Mouse (Mus musculus): ENCODE results near the gene Lck. TPM values are rescaled to one million over a fixed set of nuclear protein-coding genes. Genes with fewer than 3 reads are reported as not detected.

Lck gene
- polyA plus RNA-seq (2011; ENCODE audit: insufficient read depth, insufficient read length, low replicate concordance, missing spikeins): 10.2 and 17.8 TPM in 2 replicates

- Histone ChIP-seq H3K4me1 (ENCODE audit: control insufficient read depth, insufficient read depth, low read length) (peaks cover 4% of the 10 kb centered on the region; the same call in 1 of the 2 replicates), H3K27ac (ENCODE audit: control insufficient read depth, insufficient read depth, low read depth, low read length, poor library complexity) (peak within 1 kb of the TSS; percentile 44; the same call in 1 of the 2 replicates), H3K4me3 (replicated peaks; ENCODE audit: control insufficient read depth, low read depth, low read length) (peak within 1 kb of the TSS; percentile 12)
- 16% methylated on average over 8 of the region's 8 CpGs for WGBS
- TF ChIP-seq CTCF (IDR thresholded peaks at IDR 0.05; ENCODE audit: control insufficient read depth, insufficient read depth, low read length) (no peak), POLR2A (IDR thresholded peaks at IDR 0.05; ENCODE audit: borderline replicate concordance, control insufficient read depth, low read depth, low read length) (peak; percentile 42; the same call in 1 of the 2 replicates)
Observed at GRCm38 (mm10) chr4:129573430-129573829, at the start of gene Lck. Gene Lck (minus strand): TSS chr4:129573641.

DNA sequence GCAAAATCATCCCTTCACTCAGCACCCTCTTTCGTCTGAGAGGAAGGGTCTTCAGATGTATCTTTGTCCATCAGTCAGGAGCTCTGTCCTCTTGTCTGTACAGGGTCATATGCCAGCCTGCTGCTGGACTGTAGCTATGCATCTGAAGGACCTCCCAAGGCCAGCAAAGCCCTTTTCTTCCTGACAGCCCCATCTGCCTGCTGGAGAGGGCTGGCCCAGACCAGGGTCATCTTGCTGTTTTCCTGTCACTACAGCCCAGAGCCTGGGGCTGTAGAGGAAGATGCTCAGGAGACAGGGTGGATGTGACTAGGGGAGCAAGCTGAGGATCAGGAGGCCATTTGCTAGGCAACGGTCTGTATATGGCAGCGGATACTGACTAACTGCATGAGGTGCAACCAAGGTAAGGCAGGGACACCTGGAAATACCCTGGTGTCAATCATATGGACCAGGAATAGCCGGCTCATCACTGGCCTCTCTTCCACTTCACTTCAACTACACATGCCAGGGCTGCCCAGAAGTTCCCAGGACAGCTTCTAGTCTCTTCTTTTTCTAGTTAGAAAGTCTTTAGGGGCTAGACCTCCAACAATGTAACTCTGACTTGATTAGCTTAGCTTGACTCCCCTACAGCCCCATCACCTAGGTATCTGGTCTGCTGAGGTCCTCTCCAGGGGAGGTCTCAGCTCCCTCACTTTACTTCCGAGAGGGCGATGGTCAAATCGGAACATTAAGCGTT is 49.5 kb upstream of the Lck start:
- no peak for TF ChIP-seq POLR2A (IDR thresholded peaks at IDR 0.05; ENCODE audit: borderline replicate concordance, control insufficient read depth, low read depth, low read length)
- no peak for TF ChIP-seq CTCF (IDR thresholded peaks at IDR 0.05; ENCODE audit: control insufficient read depth, insufficient read depth, low read length)
- Histone ChIP-seq H3K27ac (ENCODE audit: control insufficient read depth, insufficient read depth, low read depth, low read length, poor library complexity) (no peak overlapping the region), H3K4me3 (replicated peaks; ENCODE audit: control insufficient read depth, low read depth, low read length) (peak overlapping the region; percentile 78), H3K4me1 (ENCODE audit: control insufficient read depth, insufficient read depth, low read length) (peaks cover 5% of the 10 kb centered on the region; the same call in 1 of the 2 replicates)
- 22% methylated on average over 8 of the region's 8 CpGs for WGBS

GRCm38 (mm10) chr4:129622120-129622802 is 48.8 kb upstream of the Lck start:
- no peak overlapping the region for H3K27ac ChIP-seq (ENCODE audit: control insufficient read depth, insufficient read depth, low read depth, low read length, poor library complexity)
- WGBS: 81% methylated on average over 11 of the region's 11 CpGs
- no peak overlapping the region for H3K4me3 ChIP-seq (replicated peaks; ENCODE audit: control insufficient read depth, low read depth, low read length)
- TF ChIP-seq POLR2A (IDR thresholded peaks at IDR 0.05; ENCODE audit: borderline replicate concordance, control insufficient read depth, low read depth, low read length): no peak
- no peak for TF ChIP-seq CTCF (IDR thresholded peaks at IDR 0.05; ENCODE audit: control insufficient read depth, insufficient read depth, low read length)
- peaks cover 5% of the 10 kb centered on the region; the same call in 1 of the 2 replicates for H3K4me1 ChIP-seq (ENCODE audit: control insufficient read depth, insufficient read depth, low read length)

- no peak overlapping the region for H3K4me3 ChIP-seq (replicated peaks; ENCODE audit: control insufficient read depth, low read depth, low read length)
- H3K4me1 ChIP-seq (ENCODE audit: control insufficient read depth, insufficient read depth, low read length): peaks cover 5% of the 10 kb centered on the region; the same call in 1 of the 2 replicates
- no peak overlapping the region for H3K27ac ChIP-seq (ENCODE audit: control insufficient read depth, insufficient read depth, low read depth, low read length, poor library complexity)
- TF ChIP-seq POLR2A (IDR thresholded peaks at IDR 0.05; ENCODE audit: borderline replicate concordance, control insufficient read depth, low read depth, low read length) (no peak), CTCF (IDR thresholded peaks at IDR 0.05; ENCODE audit: control insufficient read depth, insufficient read depth, low read length) (no peak)
- WGBS: 79% methylated on average over 8 of the region's 8 CpGs
Observed at GRCm38 (mm10) chr4:129621283-129621841, 47.9 kb upstream of the Lck start.

DNA sequence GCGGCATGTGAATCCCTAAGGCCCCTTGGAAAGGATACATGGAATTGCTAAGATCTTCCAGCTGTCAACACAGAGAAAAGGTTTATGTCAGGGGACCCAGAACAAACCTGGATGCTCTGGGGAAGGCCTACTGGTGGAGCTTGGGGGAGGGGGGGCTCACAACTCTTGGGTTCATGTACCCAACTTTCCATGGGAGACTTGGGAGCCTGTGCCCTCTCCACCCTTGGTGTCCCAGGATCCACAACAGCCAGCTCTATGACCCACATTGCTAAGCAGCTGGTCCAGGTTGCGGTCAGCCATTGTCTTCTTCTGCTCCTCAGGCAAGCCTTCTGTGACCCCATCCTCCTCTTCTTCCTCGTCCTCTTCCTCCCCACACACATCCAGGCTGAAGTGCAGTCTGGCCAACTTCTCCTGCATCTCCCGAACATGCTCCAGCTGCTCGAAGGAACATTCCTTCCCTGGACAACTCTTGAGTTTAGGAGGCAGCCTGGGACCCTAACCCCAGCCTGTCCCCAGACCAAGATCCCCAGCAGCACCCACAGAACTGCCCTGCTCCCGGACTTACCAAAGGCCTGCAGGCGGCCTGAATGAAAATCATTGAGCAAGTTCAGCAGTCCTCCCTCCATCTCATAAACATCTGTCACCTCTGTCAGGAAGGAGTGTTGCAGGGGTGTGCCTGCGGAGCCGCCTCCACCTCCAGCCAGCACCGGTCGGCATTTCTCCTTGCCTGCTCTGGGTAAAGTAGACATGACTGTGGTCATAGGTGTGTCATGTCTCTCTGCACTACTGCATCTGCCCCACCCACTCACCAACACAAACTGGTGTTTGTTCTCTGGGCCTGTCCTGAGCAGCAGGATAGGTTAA is 47.2 kb upstream of the Lck start:
- Histone ChIP-seq H3K27ac (ENCODE audit: control insufficient read depth, insufficient read depth, low read depth, low read length, poor library complexity) (no peak overlapping the region), H3K4me1 (ENCODE audit: control insufficient read depth, insufficient read depth, low read length) (peaks cover 5% of the 10 kb centered on the region; the same call in 1 of the 2 replicates), H3K4me3 (replicated peaks; ENCODE audit: control insufficient read depth, low read depth, low read length) (no peak overlapping the region)
- WGBS: 83% methylated on average over 11 of the region's 11 CpGs
- TF ChIP-seq CTCF (IDR thresholded peaks at IDR 0.05; ENCODE audit: control insufficient read depth, insufficient read depth, low read length): no peak
- no peak for TF ChIP-seq POLR2A (IDR thresholded peaks at IDR 0.05; ENCODE audit: borderline replicate concordance, control insufficient read depth, low read depth, low read length)

GRCm38 (mm10) chr4:129618786-129619691 is 45.6 kb upstream of the Lck start, which contains the start of gene Iqcc:
Gene Iqcc (minus strand): TSS chr4:129619099.
- 3% methylated on average over 44 of the region's 44 CpGs for WGBS
- Histone ChIP-seq H3K4me1 (ENCODE audit: control insufficient read depth, insufficient read depth, low read length) (peaks cover 5% of the 10 kb centered on the region; the same call in 1 of the 2 replicates), H3K4me3 (replicated peaks; ENCODE audit: control insufficient read depth, low read depth, low read length) (peak within 1 kb of the TSS; percentile 78), H3K27ac (ENCODE audit: control insufficient read depth, insufficient read depth, low read depth, low read length, poor library complexity) (peak within 1 kb of the TSS; percentile 73)
- TF ChIP-seq CTCF (IDR thresholded peaks at IDR 0.05; ENCODE audit: control insufficient read depth, insufficient read depth, low read length) (peak; percentile 4; the same call in 1 of the 2 replicates), POLR2A (IDR thresholded peaks at IDR 0.05; ENCODE audit: borderline replicate concordance, control insufficient read depth, low read depth, low read length) (peak; percentile 96; the same call in 1 of the 2 replicates)
